In genomic region chr1:131181642-131182527, GRCm38 (mm10) we compare ENCODE assay signal across 8 mouse cellular contexts. TPM values are rescaled to one million over a fixed set of nuclear protein-coding genes. Genes with fewer than 3 reads are reported as not detected.
DNase-seq lines count a peak whose midpoint lies in the region; ATAC-seq and TF ChIP-seq lines count a peak whose summit lies in the region.

No protein-coding gene starts in this region.

- peak; percentile 72 for DNase-seq in kidney, adult 11 months
- peak; percentile 83 for DNase-seq in gastrocnemius, postnatal 10 days
- DNase-seq in kidney, adult 2 months = peak; percentile 82
- DNase-seq in limb, embryonic 11.5 days (ENCODE audit: low spot score) = peak; percentile 81
- peak; percentile 58 to 86 for DNase-seq in spleen, postnatal 10 days (ENCODE audit: low spot score in 2 of 2)

- 64% methylated on average over 9 of the region's 9 CpGs for WGBS in kidney, embryonic 15.5 days
- WGBS in kidney, adult 2 months = 63% methylated on average over 9 of the region's 9 CpGs
- WGBS in limb, embryonic 11.5 days = 68% methylated on average over 9 of the region's 9 CpGs
- 62% methylated on average over 9 of the region's 9 CpGs for WGBS in midbrain, embryonic 16.5 days

- H3K4me3 ChIP-seq in kidney, embryonic 15.5 days (replicated peaks) = no peak overlapping the region
- H3K4me3 ChIP-seq in cortical plate, adult 2 months (ENCODE audit: insufficient read depth, low read length) = no peak overlapping the region
- no peak overlapping the region for H3K4me3 ChIP-seq in kidney, adult 2 months (ENCODE audit: insufficient read depth, low read depth, low read length)
- H3K4me3 ChIP-seq in limb, embryonic 11.5 days (ENCODE audit: low read depth, low read length) = no peak overlapping the region
- no peak overlapping the region for H3K4me3 ChIP-seq in midbrain, embryonic 16.5 days (ENCODE audit: low read depth, low read length)

- TF ChIP-seq POLR2A in cortical plate, adult 2 months (IDR thresholded peaks at IDR 0.05; ENCODE audit: extremely low read depth, insufficient read depth, low read length) = no peak
- TF ChIP-seq POLR2A in kidney, adult 2 months (IDR thresholded peaks at IDR 0.05; ENCODE audit: low read depth, low read length) = no peak

- peaks cover 25% of the 10 kb centered on the region for H3K36me3 ChIP-seq in kidney, embryonic 15.5 days
- H3K36me3 ChIP-seq in kidney, adult 2 months (ENCODE audit: control insufficient read depth, insufficient read depth, low read length) = no peaks in the 10 kb centered on the region
- peaks cover 1% of the 10 kb centered on the region; the same call in 1 of the 2 replicates for H3K36me3 ChIP-seq in limb, embryonic 11.5 days (ENCODE audit: control insufficient read depth, insufficient read depth, low read length)
- peaks cover 5% of the 10 kb centered on the region for H3K36me3 ChIP-seq in midbrain, embryonic 16.5 days (ENCODE audit: control insufficient read depth, insufficient read depth, low read length)

- H3K27ac ChIP-seq in kidney, embryonic 15.5 days = no peak overlapping the region
- no peak overlapping the region for H3K27ac ChIP-seq in cortical plate, adult 2 months (ENCODE audit: insufficient read depth, low read length)
- H3K27ac ChIP-seq in kidney, adult 2 months (ENCODE audit: insufficient read depth, low read depth, low read length) = no peak overlapping the region
- no peak overlapping the region for H3K27ac ChIP-seq in limb, embryonic 11.5 days (replicated peaks; ENCODE audit: low read depth, low read length)
- H3K27ac ChIP-seq in midbrain, embryonic 16.5 days (ENCODE audit: low read length) = no peak overlapping the region

- H3K4me1 ChIP-seq in kidney, embryonic 15.5 days = no peaks in the 10 kb centered on the region
- peaks cover 15% of the 10 kb centered on the region for H3K4me1 ChIP-seq in cortical plate, adult 2 months (ENCODE audit: control insufficient read depth, insufficient read depth, low read length)
- H3K4me1 ChIP-seq in kidney, adult 2 months (ENCODE audit: control insufficient read depth, insufficient read depth, low read length) = no peaks in the 10 kb centered on the region
- no peaks in the 10 kb centered on the region; the same call in 1 of the 2 replicates for H3K4me1 ChIP-seq in limb, embryonic 11.5 days (ENCODE audit: control insufficient read depth, insufficient read depth, low read length)
- no peaks in the 10 kb centered on the region for H3K4me1 ChIP-seq in midbrain, embryonic 16.5 days (ENCODE audit: control insufficient read depth, insufficient read depth, low read length)

- H3K27me3 ChIP-seq in kidney, embryonic 15.5 days = no peaks in the 10 kb centered on the region
- H3K27me3 ChIP-seq in kidney, adult 2 months (replicated peaks; ENCODE audit: control insufficient read depth, insufficient read depth, low read length) = no peaks in the 10 kb centered on the region
- H3K27me3 ChIP-seq in limb, embryonic 11.5 days (ENCODE audit: control insufficient read depth, insufficient read depth, low read length) = no peaks in the 10 kb centered on the region
- no peaks in the 10 kb centered on the region for H3K27me3 ChIP-seq in midbrain, embryonic 16.5 days (ENCODE audit: control insufficient read depth, insufficient read depth, low read depth, low read length)

- no peak overlapping the region for H3K4me2 ChIP-seq in kidney, embryonic 15.5 days
- H3K4me2 ChIP-seq in limb, embryonic 11.5 days (ENCODE audit: low read depth, severe bottlenecking) = no peak overlapping the region
- H3K4me2 ChIP-seq in midbrain, embryonic 16.5 days (ENCODE audit: low read length) = no peak overlapping the region

- H3K9me3 ChIP-seq in kidney, embryonic 15.5 days (replicated peaks) = no peaks in the 10 kb centered on the region
- no peaks in the 10 kb centered on the region for H3K9me3 ChIP-seq in limb, embryonic 11.5 days (ENCODE audit: control insufficient read depth, low read length)
- no peaks in the 10 kb centered on the region for H3K9me3 ChIP-seq in midbrain, embryonic 16.5 days (replicated peaks; ENCODE audit: control insufficient read depth, low read length, poor library complexity, severe bottlenecking)

- H3K9ac ChIP-seq in kidney, embryonic 15.5 days = no peak overlapping the region
- H3K9ac ChIP-seq in limb, embryonic 11.5 days (ENCODE audit: low read length) = no peak overlapping the region
- H3K9ac ChIP-seq in midbrain, embryonic 16.5 days (ENCODE audit: low read depth, low read length) = no peak overlapping the region

- TF ChIP-seq CTCF in cortical plate, adult 2 months (IDR thresholded peaks at IDR 0.05; ENCODE audit: extremely low read depth, insufficient read depth, low read length) = peak; percentile 81
- peak; percentile 90 for TF ChIP-seq CTCF in kidney, adult 2 months (conservative IDR thresholded peaks at IDR 0.05; ENCODE audit: insufficient read depth, insufficient read length, low read depth, low read length)

- no peak for ATAC-seq in kidney, embryonic 15.5 days (replicated peaks; ENCODE audit: low FRiP score)
- ATAC-seq in limb, embryonic 11.5 days (ENCODE audit: insufficient number of reproducible peaks, low FRiP score, low TSS enrichment, low read depth) = 0 out of 2 replicates have a peak, but pooled peaks have one; percentile 21
- ATAC-seq in midbrain, embryonic 16.5 days = peak; percentile 65; the same call in 1 of the 2 replicates

RNA-seq across cellular contexts. Expression of gene Eif2d, which starts 28.9 kb away (rescaled TPM):
- polyA plus RNA-seq in kidney, embryonic 15.5 days (2015; fragmentation: Nextera tagmentation; extraction: Ambion mirVana) = 61.4 and 68.2 TPM in 2 replicates
- polyA plus RNA-seq in cortical plate, adult 2 months (2012; rRNA removed) = 57.8 and 58.0 TPM in 2 replicates
- 10 to 100 TPM; 24.4 to 26.4 TPM for total RNA-seq in gastrocnemius, postnatal 10 days (2021)
- 32.1 and 35.5 TPM in 2 replicates for polyA plus RNA-seq in kidney, adult 2 months (2012; rRNA removed)
- 70.3 and 72.3 TPM in 2 replicates for polyA plus RNA-seq in limb, embryonic 11.5 days (2014; fragmentation: Nextera tagmentation; extraction: Ambion mirVana)
- polyA plus RNA-seq in midbrain, embryonic 16.5 days (2015; fragmentation: Nextera tagmentation; extraction: Ambion mirVana) = 46.8 and 51.1 TPM in 2 replicates

RNA-seq across cellular contexts. Expression of gene Dyrk3, which starts 43.7 kb away (rescaled TPM):
- polyA plus RNA-seq in kidney, embryonic 15.5 days (2015; fragmentation: Nextera tagmentation; extraction: Ambion mirVana) = 5.2 and 6.8 TPM in 2 replicates
- polyA plus RNA-seq in cortical plate, adult 2 months (2012; rRNA removed) = 6.2 and 7.1 TPM in 2 replicates
- total RNA-seq in gastrocnemius, postnatal 10 days (2021) = under 1 TPM; 0.12 to 0.14 TPM
- 0.94 and 1.4 TPM in 2 replicates for polyA plus RNA-seq in kidney, adult 2 months (2012; rRNA removed)
- 4.2 and 5.7 TPM in 2 replicates for polyA plus RNA-seq in limb, embryonic 11.5 days (2014; fragmentation: Nextera tagmentation; extraction: Ambion mirVana)
- polyA plus RNA-seq in midbrain, embryonic 16.5 days (2015; fragmentation: Nextera tagmentation; extraction: Ambion mirVana) = 14.1 and 17.4 TPM in 2 replicates
